Mouse (Mus musculus) erythroblast, embryonic 14.5 days (primary cell): ENCODE measurements around the gene Gm28374.

Source experiments
- GATA1 ChIP-seq: IDR thresholded peaks from 2 replicates; pipeline ENCODE4 v1.6.1; 2012; ENCODE audit warnings: low read length, inconsistent platforms, mixed read lengths
- TAL1 ChIP-seq: IDR thresholded peaks from 3 replicates; pipeline ENCODE4 v1.6.1; 2012; ENCODE audit warnings: low read length, inconsistent platforms, mixed read lengths

- peak; percentile 81 for TF ChIP-seq GATA1
- no peak for TF ChIP-seq TAL1
Measured at GRCm38 (mm10) chr19:6061021-6061533, 21.0 kb downstream of the Gm28374 start, which contains the start of gene Znhit2.
